Mouse (Mus musculus) adrenal gland, postnatal 36 days (tissue): Measurements from ENCODE around the gene Ccdc158. TPM values are rescaled to one million over a fixed set of nuclear protein-coding genes. Genes with fewer than 3 reads are reported as not detected.

Source experiments
- DNase-seq, 2 experiments: peaks; one replicate each; pipeline ENCODE4 v3.0.0; 2021; ENCODE audit warnings: mixed read lengths in 1 of 2
- long read RNA-seq, 2 experiments: library from polyadenylated mRNA; stranded (forward); transcript quantifications; one replicate each; pipeline ENCODE4 v2.0.0; 2021; ENCODE audit warnings: borderline sequencing depth in 2 of 2
- total RNA-seq, 2 experiments: library from RNA; stranded (reverse); gene quantifications; 2 replicates each; pipeline ENCODE4 v1.2.3; 2021

Ccdc158 gene
- under 1 TPM; 0.16 to 0.23 TPM for total RNA-seq
- long read RNA-seq, experiment 1 = 0 reads
- long read RNA-seq, experiment 2 = 0 reads

GRCm38 (mm10) chr5:92674859-92675573, at the start of gene Ccdc158:
Gene Ccdc158, minus strand, starts transcription at chr5:92675271.
- DNase-seq = peak; percentile 72 to 86

- peak in 1 of 2 experiments; percentile 15 for DNase-seq
These were observed 46.5 kb upstream of the Ccdc158 start for GRCm38 (mm10) chr5:92721610-92722009.

GRCm38 (mm10) chr5:92718856-92719255, 43.8 kb upstream of the Ccdc158 start:
- peak in 1 of 2 experiments; percentile 17 for DNase-seq

- no peak for DNase-seq
These were observed 42.7 kb upstream of the Ccdc158 start for GRCm38 (mm10) chr5:92717666-92718360.

DNA sequence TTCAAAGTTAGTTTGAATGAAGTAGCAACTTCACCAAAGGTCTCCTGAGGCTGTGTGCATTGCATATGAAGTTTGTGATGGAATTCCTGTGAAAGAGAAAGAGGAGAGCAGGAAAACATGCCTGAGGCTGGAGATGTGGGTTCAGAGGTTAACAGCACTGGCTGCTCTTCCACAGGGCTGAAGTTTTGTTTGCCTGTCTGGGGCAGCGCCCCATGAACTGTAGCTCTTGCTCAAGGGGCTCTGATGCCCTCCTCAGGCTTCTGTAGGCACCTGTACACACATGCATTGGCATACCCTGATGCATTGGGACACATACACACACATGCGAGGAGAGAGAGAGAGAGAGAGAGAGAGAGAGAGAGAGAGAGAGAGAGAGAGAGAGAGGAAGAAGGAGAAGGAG, 40.8 kb upstream of the Ccdc158 start:
- DNase-seq = no peak

- DNase-seq = no peak
These were observed 40.2 kb upstream of the Ccdc158 start for GRCm38 (mm10) chr5:92715319-92715718.

- DNase-seq = no peak
These were observed 39.8 kb upstream of the Ccdc158 start for GRCm38 (mm10) chr5:92714886-92715285.

DNA sequence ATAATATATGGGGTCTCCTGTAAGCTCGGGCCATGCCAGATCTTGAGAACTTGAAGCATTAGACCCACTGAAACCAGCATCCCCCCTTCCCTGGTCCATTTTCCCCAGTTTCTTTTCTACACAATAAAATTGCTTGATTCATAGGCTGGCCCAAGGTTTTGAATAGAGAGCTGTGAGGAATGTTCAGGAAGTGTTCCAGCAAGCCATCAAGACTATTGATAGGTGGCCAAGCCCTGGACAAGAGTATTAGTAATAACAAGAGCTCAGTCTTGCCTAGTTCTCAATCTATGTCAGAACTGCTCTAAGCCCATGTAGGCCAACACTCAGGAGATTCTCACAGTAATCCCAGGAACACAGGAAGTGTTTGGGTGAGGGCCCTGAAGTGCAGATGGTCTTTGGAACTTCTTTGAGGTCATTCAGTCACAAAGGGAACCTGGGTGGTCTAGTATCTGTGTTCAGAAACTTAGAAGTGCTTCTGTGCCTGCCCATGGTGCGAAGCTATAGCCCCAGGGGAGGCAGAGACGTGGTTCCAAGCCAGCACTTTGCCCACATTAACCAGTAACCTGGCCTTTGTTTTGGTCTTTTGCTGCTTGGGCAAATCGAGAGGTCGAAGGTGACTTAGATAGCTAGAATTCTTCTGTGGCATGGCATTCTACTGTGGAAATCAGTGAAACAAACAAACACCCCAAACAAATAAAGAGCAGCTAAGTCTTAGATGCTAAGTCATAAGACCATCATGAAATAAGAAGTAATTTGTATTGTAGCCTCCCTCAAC, 37.7 kb upstream of the Ccdc158 start:
- DNase-seq = no peak

DNA sequence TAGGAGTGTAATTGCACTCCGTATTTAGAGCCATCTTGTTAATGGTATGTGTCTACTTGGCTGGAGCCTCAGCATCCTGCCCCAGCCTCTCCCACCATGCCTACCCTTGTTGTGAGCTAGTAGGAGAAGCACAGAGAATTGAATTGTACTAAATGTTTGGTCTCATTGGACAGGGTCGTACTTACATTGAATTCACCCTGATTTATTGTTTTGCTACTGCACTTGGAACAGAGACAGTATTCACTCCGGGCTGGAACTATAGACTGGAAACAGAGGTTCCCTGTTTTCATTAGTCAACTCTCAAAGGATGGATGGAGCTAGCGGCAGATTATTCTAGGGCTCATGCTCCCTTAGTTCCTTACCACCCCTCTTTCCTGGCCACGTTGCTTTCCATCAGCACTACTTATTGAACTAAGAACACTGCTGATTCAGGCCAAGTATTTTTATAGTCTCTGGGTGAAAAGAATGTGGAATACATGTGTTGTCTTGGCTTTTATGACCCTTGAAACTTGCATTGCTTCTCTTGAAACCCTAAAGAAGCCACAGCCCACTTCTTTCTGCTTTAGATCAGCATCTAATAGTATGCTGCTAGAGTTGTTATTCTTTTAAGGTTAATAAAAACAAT, 36.7 kb upstream of the Ccdc158 start:
- DNase-seq = no peak

- DNase-seq = peak in 1 of 2 experiments; percentile 32
These were observed 35.7 kb upstream of the Ccdc158 start for GRCm38 (mm10) chr5:92710779-92711178.

GRCm38 (mm10) chr5:92707921-92708491, 32.9 kb upstream of the Ccdc158 start:
- DNase-seq = peak in 1 of 2 experiments; percentile 14

GRCm38 (mm10) chr5:92703671-92704070, 28.6 kb upstream of the Ccdc158 start:
- no peak for DNase-seq

- no peak for DNase-seq
These were observed 26.7 kb upstream of the Ccdc158 start for GRCm38 (mm10) chr5:92701750-92702149.

- no peak for DNase-seq
These were observed 23.9 kb upstream of the Ccdc158 start for GRCm38 (mm10) chr5:92698837-92699529.

- no peak for DNase-seq
These were observed 23.2 kb upstream of the Ccdc158 start for GRCm38 (mm10) chr5:92698131-92698836.

- DNase-seq = no peak
These were observed 19.4 kb upstream of the Ccdc158 start for GRCm38 (mm10) chr5:92694316-92694995.

GRCm38 (mm10) chr5:92693744-92694143, 18.7 kb upstream of the Ccdc158 start:
- no peak for DNase-seq

DNA sequence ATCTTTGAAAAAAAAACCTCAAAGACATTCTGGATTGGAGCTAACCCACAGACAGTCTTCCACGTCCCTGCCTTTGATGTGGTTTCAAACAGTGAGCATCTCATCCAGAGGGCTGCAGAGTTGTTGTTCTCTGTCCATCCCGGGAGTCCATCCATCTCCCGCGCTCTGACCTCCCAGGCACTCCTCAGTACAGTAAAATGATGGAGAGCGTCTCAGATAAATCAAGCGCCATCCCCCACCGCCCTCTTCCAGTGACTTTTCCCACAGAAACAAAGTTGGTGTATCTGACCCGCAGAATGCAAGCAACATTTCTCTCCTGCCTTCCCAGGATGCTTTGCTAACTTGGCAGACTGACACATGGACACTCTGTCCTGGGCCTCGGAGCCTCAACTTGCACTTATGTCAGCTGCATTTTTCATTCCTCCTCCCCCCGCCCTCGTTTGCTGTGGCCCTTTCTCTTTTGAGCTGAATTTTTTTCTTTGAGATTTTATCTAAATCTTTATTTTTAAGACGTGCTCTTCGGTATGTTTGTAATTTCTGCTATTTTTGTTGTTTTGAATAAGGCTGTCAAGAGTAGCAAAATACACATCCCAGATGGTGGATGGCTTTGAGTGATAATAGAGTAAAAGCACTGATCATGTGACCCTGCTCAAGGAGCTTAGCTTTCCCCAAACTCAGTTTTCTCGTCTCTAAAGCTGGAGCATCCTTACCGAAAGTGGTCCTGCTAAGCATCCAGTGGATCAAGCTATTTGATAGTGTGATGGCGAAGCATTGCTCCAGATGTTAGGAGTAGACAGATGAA, 17.3 kb upstream of the Ccdc158 start:
- DNase-seq = peak in 1 of 2 experiments; percentile 12

GRCm38 (mm10) chr5:92688569-92688968, 13.5 kb upstream of the Ccdc158 start:
- DNase-seq = no peak
